Mouse (Mus musculus) intestine, embryonic 16.5 days (tissue): ENCODE data around the gene Adcy2. TPM values are rescaled to one million over a fixed set of nuclear protein-coding genes. Genes with fewer than 3 reads are reported as not detected.
A peak's percentile ranks its signal among the peaks of the same experiment; 100 is the strongest.

ENCODE experiments used
- ATAC-seq: fragments of 200-750 bp; cut with Nextera tagmentation; 2 replicates; pipeline ENCODE4 v1.8.0; 2017; ENCODE audit warnings: moderate TSS enrichment, moderate library complexity
- H3K27ac ChIP-seq: fragments of 300-500 bp; sonication (generic); 2 replicates; pipeline ENCODE4 v1.5.1; 2014; ENCODE audit warnings: mild to moderate bottlenecking, low read length
- H3K27me3 ChIP-seq: fragments of 300-500 bp; sonication (generic); replicated peaks from 2 replicates; pipeline ENCODE4 v1.6.1; 2014; ENCODE audit warnings: low read length, control low read depth, mixed read lengths; ENCODE audit not compliant: control insufficient read depth, insufficient read depth
- H3K36me3 ChIP-seq: fragments of 300-500 bp; sonication (generic); 2 replicates; pipeline ENCODE4 v1.6.1; 2014; ENCODE audit warnings: low read length, control low read depth; ENCODE audit not compliant: control insufficient read depth, insufficient read depth
- H3K4me1 ChIP-seq: fragments of 300-500 bp; sonication (generic); 2 replicates; pipeline ENCODE4 v1.6.1; 2014; ENCODE audit warnings: low read length, control low read depth, mixed read lengths; ENCODE audit not compliant: control insufficient read depth, insufficient read depth
- H3K4me2 ChIP-seq: fragments of 300-500 bp; sonication (generic); 2 replicates; pipeline ENCODE4 v1.6.1; 2014; ENCODE audit warnings: low read depth, low read length, control low read depth
- H3K4me3 ChIP-seq: fragments of 300-500 bp; sonication (generic); 2 replicates; pipeline ENCODE4 v1.5.1; 2014; ENCODE audit warnings: mild to moderate bottlenecking, low read length
- H3K9ac ChIP-seq: fragments of 300-500 bp; sonication (generic); 2 replicates; pipeline ENCODE4 v1.6.1; 2014; ENCODE audit warnings: low read depth, low read length
- H3K9me3 ChIP-seq: fragments of 300-500 bp; sonication (generic); 2 replicates; pipeline ENCODE4 v1.6.1; 2016; ENCODE audit warnings: low read length, control low read depth; ENCODE audit not compliant: control insufficient read depth
- WGBS: fragments of 180-500 bp; shearing (Covaris S2); extraction: QIAGEN DNeasy Blood & Tissue Kit; methylation state at CpG from one replicate; pipeline ENCODE4 v1.1.7; 2014; 5-methylcytosine and 5-hydroxymethylcytosine counted together
- polyA plus RNA-seq: library from polyadenylated mRNA; unstranded; fragments of >200 nt; fragmentation: Nextera tagmentation; extraction: Ambion mirVana; gene quantifications from 2 replicates; pipeline ENCODE4 v1.2.1, GENCODE M21; 2015

The Adcy2 gene
- polyA plus RNA-seq, 1 experiment from 2014 or later = 1.1 TPM

- no peak overlapping the region for H3K9ac ChIP-seq
- WGBS = 81% methylated on average over 8 of the region's 8 CpGs
- H3K36me3 ChIP-seq = no peaks in the 10 kb centered on the region
- no peaks in the 10 kb centered on the region for H3K27me3 ChIP-seq
- no peak overlapping the region for H3K27ac ChIP-seq
- no peak for ATAC-seq
- no peaks in the 10 kb centered on the region for H3K9me3 ChIP-seq
- H3K4me2 ChIP-seq = no peak overlapping the region
- H3K4me3 ChIP-seq = no peak overlapping the region
- H3K4me1 ChIP-seq = no peaks in the 10 kb centered on the region
These were observed 67.6 kb downstream of the Adcy2 start for GRCm38 (mm10) chr13:68931602-68932282.

DNA sequence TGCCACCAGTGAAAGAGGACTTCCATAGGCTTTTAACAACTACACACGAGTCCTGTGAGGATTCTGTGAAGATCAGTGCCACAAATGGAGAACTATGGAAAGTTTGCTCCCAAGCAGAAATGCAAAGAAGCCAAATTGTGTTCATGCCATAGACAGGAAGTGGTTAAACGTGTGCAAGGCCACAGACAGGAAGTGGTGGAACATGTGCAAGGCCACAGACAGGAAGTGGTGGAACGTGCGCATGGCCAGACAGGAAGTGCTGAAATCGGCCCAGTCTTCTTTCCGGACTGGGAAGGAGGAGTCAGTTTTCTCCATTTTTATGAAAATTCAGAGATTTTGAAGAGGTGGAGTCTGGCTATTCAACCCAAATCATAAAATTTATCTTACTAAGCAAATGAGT, 70.9 kb downstream of the Adcy2 start:
- ATAC-seq = no peak
- Histone ChIP-seq H3K9ac (no peak overlapping the region), H3K4me2 (no peak overlapping the region), H3K9me3 (no peaks in the 10 kb centered on the region), H3K27me3 (no peaks in the 10 kb centered on the region), H3K4me3 (no peak overlapping the region), H3K27ac (no peak overlapping the region), H3K4me1 (no peaks in the 10 kb centered on the region), H3K36me3 (no peaks in the 10 kb centered on the region)
- 73% methylated on average over 6 of the region's 6 CpGs for WGBS

- Histone ChIP-seq H3K9me3 (no peaks in the 10 kb centered on the region), H3K9ac (no peak overlapping the region)
- WGBS = 77% methylated on average over 11 of the region's 11 CpGs
These were observed 85.6 kb downstream of the Adcy2 start for GRCm38 (mm10) chr13:68913666-68914288.

GRCm38 (mm10) chr13:68906667-68907066, 92.7 kb downstream of the Adcy2 start:
- Histone ChIP-seq H3K4me1 (no peaks in the 10 kb centered on the region), H3K27me3 (no peaks in the 10 kb centered on the region), H3K9me3 (no peaks in the 10 kb centered on the region), H3K4me2 (no peak overlapping the region), H3K36me3 (no peaks in the 10 kb centered on the region), H3K27ac (no peak overlapping the region), H3K4me3 (no peak overlapping the region), H3K9ac (no peak overlapping the region)
- ATAC-seq = no peak
- 72% methylated on average over 1 of the region's 1 CpGs for WGBS

More at GRCm38 (mm10) chr13:68913666-68914288, 85.6 kb downstream of the Adcy2 start:
- Histone ChIP-seq H3K36me3 (no peaks in the 10 kb centered on the region), H3K4me3 (no peak overlapping the region), H3K27ac (no peak overlapping the region), H3K4me2 (no peak overlapping the region), H3K27me3 (no peaks in the 10 kb centered on the region), H3K4me1 (no peaks in the 10 kb centered on the region)
- no peak for ATAC-seq

GRCm38 (mm10) chr13:68902708-68903107, 96.6 kb downstream of the Adcy2 start:
- H3K4me2 ChIP-seq = no peak overlapping the region
- H3K4me1 ChIP-seq = no peaks in the 10 kb centered on the region
- H3K4me3 ChIP-seq = no peak overlapping the region
- no peaks in the 10 kb centered on the region for H3K9me3 ChIP-seq
- H3K27me3 ChIP-seq = no peaks in the 10 kb centered on the region
- ATAC-seq = no peak
- H3K9ac ChIP-seq = no peak overlapping the region
- no peak overlapping the region for H3K27ac ChIP-seq
- H3K36me3 ChIP-seq = no peaks in the 10 kb centered on the region
- WGBS = 88% methylated on average over 1 of the region's 1 CpGs

- Histone ChIP-seq H3K9me3 (no peaks in the 10 kb centered on the region), H3K4me3 (no peak overlapping the region), H3K4me2 (no peak overlapping the region), H3K36me3 (no peaks in the 10 kb centered on the region), H3K27ac (peak overlapping the region; percentile 35; the same call in 1 of the 2 replicates), H3K9ac (no peak overlapping the region), H3K4me1 (peaks cover 4% of the 10 kb centered on the region; the same call in 1 of the 2 replicates), H3K27me3 (no peaks in the 10 kb centered on the region)
- 63% methylated on average over 9 of the region's 9 CpGs for WGBS
- ATAC-seq = peak; percentile 48; the same call in 1 of the 2 replicates
These were observed 109.3 kb downstream of the Adcy2 start for GRCm38 (mm10) chr13:68889929-68890593.

DNA sequence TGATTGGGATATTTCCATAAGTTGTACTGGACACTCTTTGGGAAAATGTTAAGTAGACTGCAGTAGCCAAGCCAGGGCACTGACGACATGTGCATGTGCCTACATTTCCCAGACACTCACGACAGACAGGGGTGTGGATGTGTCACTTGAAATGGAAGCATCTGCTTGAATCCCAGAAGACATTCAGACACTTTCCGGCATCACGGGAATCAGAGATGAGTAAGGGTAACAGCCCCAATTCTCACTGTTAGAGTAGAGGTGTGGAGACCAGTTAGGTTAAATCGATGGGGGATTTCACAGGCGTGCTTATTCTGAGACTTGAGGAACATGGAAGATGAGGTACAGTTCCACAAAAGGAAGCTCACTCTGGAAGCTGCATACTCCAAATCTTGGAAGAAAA, 130.6 kb downstream of the Adcy2 start:
- WGBS = 90% methylated on average over 6 of the region's 6 CpGs
- Histone ChIP-seq H3K27me3 (no peaks in the 10 kb centered on the region), H3K9me3 (no peaks in the 10 kb centered on the region), H3K36me3 (no peaks in the 10 kb centered on the region), H3K4me1 (no peaks in the 10 kb centered on the region), H3K4me2 (no peak overlapping the region), H3K27ac (no peak overlapping the region), H3K4me3 (no peak overlapping the region), H3K9ac (no peak overlapping the region)
- ATAC-seq = no peak

DNA sequence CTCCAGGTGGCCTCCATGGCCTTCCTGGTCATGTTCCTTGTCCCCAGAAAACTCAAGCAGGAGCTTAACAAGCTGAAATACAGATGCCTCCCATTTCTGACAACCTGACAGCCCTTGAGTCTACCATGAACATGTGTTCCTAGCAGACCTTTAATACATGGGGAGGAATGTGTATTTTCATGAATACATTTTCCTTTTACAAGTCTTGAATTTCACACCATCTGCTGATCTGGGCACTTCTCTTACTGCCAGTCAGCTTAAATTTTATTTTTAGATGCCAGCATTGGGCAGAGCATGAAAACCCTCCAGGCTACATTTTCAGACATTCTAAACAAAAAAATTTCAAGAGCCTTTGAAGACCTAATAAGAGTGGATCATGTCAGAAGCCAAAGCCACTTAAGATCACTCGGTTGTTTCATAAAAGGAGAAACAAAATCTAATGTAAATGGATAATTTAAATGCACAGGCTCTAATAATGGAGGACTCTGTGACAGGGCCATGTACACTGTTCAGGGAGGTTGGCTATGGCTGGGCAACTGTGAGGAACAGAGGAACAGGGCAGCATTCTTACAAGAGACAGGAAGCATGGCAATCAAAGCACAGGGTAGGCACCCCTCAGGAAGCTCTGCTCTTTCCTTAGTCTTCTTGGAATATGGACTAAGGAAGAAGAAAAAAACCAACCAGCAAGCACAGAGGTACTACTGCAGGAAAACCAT, 131.2 kb downstream of the Adcy2 start:
- Histone ChIP-seq H3K36me3 (no peaks in the 10 kb centered on the region), H3K27ac (no peak overlapping the region), H3K27me3 (no peaks in the 10 kb centered on the region), H3K9ac (no peak overlapping the region), H3K9me3 (no peaks in the 10 kb centered on the region), H3K4me2 (no peak overlapping the region), H3K4me3 (no peak overlapping the region), H3K4me1 (no peaks in the 10 kb centered on the region)
- WGBS = 60% methylated on average over 1 of the region's 1 CpGs
- no peak for ATAC-seq

GRCm38 (mm10) chr13:68860036-68860435, 139.3 kb downstream of the Adcy2 start:
- Histone ChIP-seq H3K36me3 (no peaks in the 10 kb centered on the region), H3K27ac (no peak overlapping the region), H3K4me3 (no peak overlapping the region), H3K27me3 (no peaks in the 10 kb centered on the region), H3K9me3 (no peaks in the 10 kb centered on the region), H3K4me1 (no peaks in the 10 kb centered on the region), H3K4me2 (no peak overlapping the region), H3K9ac (no peak overlapping the region)
- no peak for ATAC-seq
- WGBS = 47% methylated on average over 4 of the region's 4 CpGs
